Mouse (Mus musculus) G1E (cell line): Measurements from ENCODE around the gene Serpini2. TPM values are rescaled to one million over a fixed set of nuclear protein-coding genes. Genes with fewer than 3 reads are reported as not detected.

Experiments
- ATAC-seq: 2 replicates; pipeline ENCODE4 v1.8.0; 2016; ENCODE audit warnings: mild to moderate bottlenecking; ENCODE audit not compliant: insufficient number of reproducible peaks, poor library complexity, low FRiP score, severe bottlenecking; ENCODE audit errors: extremely low read depth
- DNase-seq: peaks from one replicate; pipeline ENCODE4 v3.0.0; 2012; ENCODE audit warnings: low spot score
- H3K27me3 ChIP-seq: 2 replicates; pipeline ENCODE4 v1.6.1; 2012; ENCODE audit warnings: mild to moderate bottlenecking, low read length, inconsistent platforms; ENCODE audit not compliant: insufficient read depth
- H3K36me3 ChIP-seq: replicated peaks from 2 replicates; pipeline ENCODE3; 2012; ENCODE audit warnings: mild to moderate bottlenecking, inconsistent platforms
- H3K4me1 ChIP-seq: 2 replicates; pipeline ENCODE4 v1.6.1; 2012; ENCODE audit warnings: low read depth, low read length, inconsistent platforms, mixed read lengths; ENCODE audit not compliant: insufficient read depth
- H3K4me3 ChIP-seq: 2 replicates; pipeline ENCODE4 v1.5.1; 2012; ENCODE audit warnings: low read depth, mild to moderate bottlenecking, inconsistent platforms, low read length, moderate library complexity, mixed read lengths
- H3K9me3 ChIP-seq: replicated peaks from 2 replicates; pipeline ENCODE4 v1.6.1; 2012; ENCODE audit warnings: inconsistent platforms
- CTCF ChIP-seq: IDR thresholded peaks from 2 replicates; pipeline ENCODE4 v1.5.1; 2012; ENCODE audit warnings: low read depth, low read length, inconsistent platforms, mixed read lengths
- GATA1 ChIP-seq: IDR thresholded peaks from 2 replicates; pipeline ENCODE4 v1.6.1; 2012; ENCODE audit warnings: borderline replicate concordance, low read length, inconsistent platforms, mixed read lengths
- GATA2 ChIP-seq: IDR thresholded peaks from 2 replicates; pipeline ENCODE4 v1.6.1; 2012; ENCODE audit warnings: low read depth, low read length, inconsistent platforms, borderline replicate concordance
- POLR2AphosphoS5 ChIP-seq: IDR thresholded peaks from 2 replicates; pipeline ENCODE4 v1.6.1; 2012; ENCODE audit warnings: low read depth, low read length, inconsistent platforms; ENCODE audit not compliant: insufficient replicate concordance
- TAL1 ChIP-seq: conservative IDR thresholded peaks from 2 replicates; pipeline ENCODE4 v1.6.1; 2012; ENCODE audit warnings: low read depth, low read length, inconsistent platforms, mixed read lengths
- polyA plus RNA-seq: library from polyadenylated mRNA; stranded (reverse); fragments of >175 nt; gene quantifications from 2 replicates; pipeline ENCODE4 v1.2.3, GENCODE M21; 2012
- total RNA-seq, 2 experiments: library from RNA; stranded (forward) in 1 of 2; stranded (reverse) in 1 of 2; fragments of 200-1000 nt in 1 of 2; fragments of >200 nt in 1 of 2; fragmentation: Nextera tagmentation in 1 of 2; gene quantifications; 2 replicates each; pipeline ENCODE4 v1.2.3; 2014 to 2017

Gene Serpini2
- total and polyA plus RNA-seq, 3 experiments: 0.11 TPM; not detected in 2

DNA sequence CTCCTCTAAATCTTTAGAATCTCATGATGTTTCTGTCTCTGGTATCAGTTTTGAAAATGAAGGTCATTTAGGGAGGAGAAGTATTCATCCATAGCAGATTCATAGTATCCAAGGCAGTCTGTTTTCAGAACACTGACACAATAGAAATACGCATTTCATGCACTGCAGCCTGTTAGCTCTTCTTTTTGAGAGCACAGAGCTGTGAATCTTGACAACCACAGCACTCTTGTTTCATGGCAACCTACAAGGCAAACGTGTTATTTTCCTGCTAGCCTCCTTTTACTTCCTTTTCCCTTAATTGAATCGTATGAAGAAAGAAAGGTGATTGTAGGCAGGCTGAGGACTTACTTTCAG lies 27.9 kb upstream of the Serpini2 start:
- no peaks in the 10 kb centered on the region for H3K4me1 ChIP-seq
- H3K4me3 ChIP-seq: no peak overlapping the region
- H3K36me3 ChIP-seq: no peaks in the 10 kb centered on the region
- no peaks in the 10 kb centered on the region for H3K27me3 ChIP-seq
- ATAC-seq: no peak
- H3K9me3 ChIP-seq: no peaks in the 10 kb centered on the region
- no peak for DNase-seq
- TF ChIP-seq POLR2AphosphoS5: no peak
- no peak for TF ChIP-seq TAL1
- TF ChIP-seq GATA1: no peak
- no peak for TF ChIP-seq CTCF
- TF ChIP-seq GATA2: no peak

DNA sequence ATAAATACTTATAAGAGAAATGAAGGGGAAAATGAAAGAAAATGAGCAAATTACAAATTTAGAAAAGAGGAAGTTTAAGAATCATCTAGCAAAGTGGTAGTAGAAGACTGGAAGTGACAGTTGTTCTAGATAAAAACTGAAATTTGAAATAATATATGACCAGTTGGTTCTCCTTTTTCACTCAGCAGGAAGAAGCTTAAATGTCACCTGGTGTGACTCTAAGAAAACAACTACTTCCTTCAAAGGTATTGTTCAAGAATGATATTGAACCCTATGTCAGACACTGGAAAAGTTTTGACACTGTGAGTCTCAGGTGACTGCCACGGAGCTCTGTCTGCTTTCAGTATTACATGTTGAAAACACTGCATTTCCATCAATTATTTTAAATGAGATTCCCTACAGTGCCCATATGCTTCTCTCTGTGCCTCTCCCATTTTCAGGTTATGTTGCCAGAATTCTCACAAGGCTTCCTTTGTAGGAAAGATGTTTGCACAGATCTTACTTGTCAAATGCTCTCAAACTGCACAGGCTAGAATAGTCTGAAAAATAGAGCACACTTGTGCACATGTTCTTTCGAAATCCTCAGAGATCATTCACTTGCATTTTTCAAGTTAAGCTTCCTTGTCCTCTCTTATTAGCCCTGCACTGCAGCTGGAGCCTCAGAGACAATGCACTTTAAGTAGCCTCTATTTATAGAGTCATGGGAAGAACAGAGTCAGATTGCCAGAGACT lies 27.3 kb upstream of the Serpini2 start:
- H3K9me3 ChIP-seq: no peaks in the 10 kb centered on the region
- no peak overlapping the region for H3K4me3 ChIP-seq
- no peaks in the 10 kb centered on the region for H3K27me3 ChIP-seq
- no peaks in the 10 kb centered on the region for H3K4me1 ChIP-seq
- ATAC-seq (no peak), DNase-seq (no peak)
- TF ChIP-seq TAL1: no peak
- TF ChIP-seq GATA2: no peak
- no peaks in the 10 kb centered on the region for H3K36me3 ChIP-seq

DNA sequence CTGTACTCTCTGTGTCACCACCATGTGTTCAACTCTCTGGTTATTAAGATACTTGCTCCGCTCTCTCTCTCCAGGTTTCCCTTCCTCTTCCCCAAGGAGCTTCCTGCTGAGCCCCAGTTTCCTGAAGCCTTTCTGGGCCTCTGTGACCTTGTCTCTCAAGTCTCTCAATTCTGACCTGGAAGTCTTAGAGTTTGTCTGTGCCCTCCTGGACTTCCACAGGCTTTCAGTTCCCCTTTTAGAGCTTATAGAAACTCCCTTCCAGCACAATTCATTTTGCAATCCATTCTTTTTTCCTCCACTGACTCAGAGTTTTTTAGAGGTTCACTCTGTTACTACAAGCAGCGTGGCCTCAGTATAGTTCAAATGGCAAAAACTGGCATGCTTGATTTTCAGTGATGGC lies 23.4 kb upstream of the Serpini2 start:
- Histone ChIP-seq H3K36me3 (no peaks in the 10 kb centered on the region), H3K4me1 (no peaks in the 10 kb centered on the region), H3K4me3 (no peak overlapping the region), H3K27me3 (no peaks in the 10 kb centered on the region), H3K9me3 (no peaks in the 10 kb centered on the region)
- TF ChIP-seq CTCF: no peak
- TF ChIP-seq POLR2AphosphoS5: no peak
- TF ChIP-seq TAL1: no peak
- no peak for TF ChIP-seq GATA2
- TF ChIP-seq GATA1: no peak
- ATAC-seq: no peak
- no peak for DNase-seq

DNA sequence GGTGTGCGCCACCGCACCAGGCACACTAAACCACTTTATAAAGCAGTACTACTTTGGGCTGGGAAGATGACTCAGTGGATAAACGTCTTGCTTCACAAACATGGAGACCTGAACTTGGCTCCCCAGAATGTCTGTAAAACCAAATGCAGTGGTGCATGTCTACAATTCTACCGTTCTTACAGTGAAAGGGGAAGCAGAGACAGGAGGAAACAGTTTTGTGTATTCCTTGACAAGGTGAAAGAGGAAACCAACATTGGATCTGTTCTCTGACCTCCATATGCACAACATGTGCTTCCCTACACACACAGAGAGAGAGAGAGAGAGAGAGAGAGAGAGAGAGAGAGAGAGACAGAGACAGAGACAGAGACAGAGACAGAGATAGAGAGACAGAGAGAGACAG lies 7.6 kb upstream of the Serpini2 start:
- TF ChIP-seq POLR2AphosphoS5 (no peak), TAL1 (no peak), GATA1 (no peak), CTCF (no peak), GATA2 (no peak)
- ATAC-seq (no peak), DNase-seq (no peak)

DNA sequence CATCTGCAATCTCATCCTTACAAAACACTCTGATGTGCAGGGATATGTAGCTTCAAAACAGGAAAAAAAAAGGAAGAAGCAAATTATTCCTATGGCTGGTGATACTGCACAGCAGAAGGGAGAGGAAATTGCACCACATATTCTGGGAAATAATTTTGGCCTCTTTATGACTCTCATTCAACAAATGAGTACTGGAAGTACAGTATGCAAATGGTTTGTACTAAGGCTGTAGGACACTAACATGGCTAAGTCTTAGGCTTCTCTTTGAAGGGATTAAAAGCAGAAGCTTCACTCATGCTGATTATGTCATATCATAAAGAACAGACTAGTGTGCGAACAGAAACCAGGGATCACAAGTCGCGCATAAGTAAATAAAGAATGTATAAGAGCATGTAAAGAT lies 6.6 kb upstream of the Serpini2 start:
- TF ChIP-seq TAL1: no peak
- TF ChIP-seq POLR2AphosphoS5: no peak
- no peak for TF ChIP-seq GATA2
- no peak for TF ChIP-seq GATA1
- no peak for TF ChIP-seq CTCF
- ATAC-seq: no peak

More for the DNA sequence above, 7.6 kb upstream of the Serpini2 start:
- Histone ChIP-seq H3K9me3 (no peaks in the 10 kb centered on the region), H3K36me3 (no peaks in the 10 kb centered on the region), H3K4me1 (no peaks in the 10 kb centered on the region), H3K27me3 (no peaks in the 10 kb centered on the region), H3K4me3 (no peak overlapping the region)

DNA sequence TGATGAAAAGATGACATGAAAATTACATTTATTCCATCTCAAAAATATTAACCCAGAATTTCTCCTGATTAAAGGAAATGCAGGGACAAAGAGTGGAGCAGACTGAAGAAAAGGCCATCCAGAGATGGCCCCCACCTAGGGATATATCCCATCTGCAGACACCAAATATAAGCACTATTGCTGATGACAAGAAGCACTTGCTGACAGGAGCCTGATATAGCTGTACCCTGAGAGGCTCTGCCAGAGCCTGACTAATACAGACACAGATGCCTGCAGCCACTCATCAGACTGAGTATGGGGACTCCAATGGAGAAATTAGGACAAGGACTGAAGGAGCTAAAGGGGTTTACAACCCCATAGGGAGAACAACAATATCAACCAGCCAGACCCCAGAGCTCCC lies 5.2 kb upstream of the Serpini2 start:
- Histone ChIP-seq H3K27me3 (no peaks in the 10 kb centered on the region), H3K36me3 (no peaks in the 10 kb centered on the region), H3K4me3 (no peak overlapping the region), H3K4me1 (no peaks in the 10 kb centered on the region), H3K9me3 (no peaks in the 10 kb centered on the region)
- ATAC-seq: no peak
- DNase-seq: no peak
- no peak for TF ChIP-seq TAL1
- TF ChIP-seq POLR2AphosphoS5: no peak
- no peak for TF ChIP-seq GATA1

More for the DNA sequence above, 6.6 kb upstream of the Serpini2 start:
- H3K4me3 ChIP-seq: no peak overlapping the region
- no peaks in the 10 kb centered on the region for H3K27me3 ChIP-seq
- H3K36me3 ChIP-seq: no peaks in the 10 kb centered on the region
- no peak for DNase-seq
- H3K9me3 ChIP-seq: no peaks in the 10 kb centered on the region
- no peaks in the 10 kb centered on the region for H3K4me1 ChIP-seq

DNA sequence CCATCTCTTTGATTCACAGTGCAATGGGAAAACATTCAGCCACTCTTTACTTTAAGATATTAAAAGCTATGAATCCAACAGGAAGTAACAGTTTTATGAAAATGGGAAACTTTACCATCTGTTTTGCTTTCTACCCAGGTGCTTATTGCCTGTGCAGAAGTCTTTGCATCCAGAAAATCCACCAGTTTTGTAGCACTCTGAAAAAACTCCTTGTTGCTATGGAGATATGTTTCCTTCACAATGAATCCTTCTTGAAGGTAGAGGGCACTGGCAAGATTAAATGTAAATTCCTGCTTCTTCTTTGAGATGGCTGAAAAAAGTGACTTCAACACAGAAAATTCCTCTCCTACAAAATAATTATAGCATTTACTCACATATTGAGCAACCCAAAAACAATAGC lies 10.5 kb downstream of the Serpini2 start:
- Histone ChIP-seq H3K4me1 (no peaks in the 10 kb centered on the region), H3K9me3 (no peaks in the 10 kb centered on the region), H3K4me3 (no peak overlapping the region), H3K27me3 (no peaks in the 10 kb centered on the region), H3K36me3 (no peaks in the 10 kb centered on the region)
- TF ChIP-seq POLR2AphosphoS5 (no peak), CTCF (no peak)
- ATAC-seq: no peak
- DNase-seq: no peak
